ENCODE assay signal across 8 mouse cellular contexts in genomic region chr3:50443942-50444341, GRCm38 (mm10). TPM values are rescaled to one million over a fixed set of nuclear protein-coding genes. Genes with fewer than 3 reads are reported as not detected.
A peak's percentile ranks its signal among the peaks of the same experiment; 100 is the strongest.
DNase-seq lines count a peak whose midpoint lies in the region; ATAC-seq lines count a peak whose summit lies in the region.

No protein-coding gene starts in this region.

- no peak for DNase-seq in frontal cortex, postnatal 14 days (ENCODE audit: low spot score in 2 of 2)
- peak; percentile 51 for DNase-seq in 416B (ENCODE audit: low read depth)
- no peak for DNase-seq in c-Kit-positive CD71-positive TER-119-positive erythroid progenitor cells, embryonic 14.5 days (ENCODE audit: low spot score)
- DNase-seq in testis, postnatal 10 days (ENCODE audit: low spot score): no peak
- no peak for DNase-seq in natural killer cell, adult 2 months (ENCODE audit: low spot score in 2 of 2)

- peak; percentile 24 for ATAC-seq in frontal cortex, adult (ENCODE audit: low TSS enrichment)
- ATAC-seq in forebrain, embryonic 16.5 days: no peak

- no peak overlapping the region for H3K27ac ChIP-seq in forebrain, embryonic 16.5 days (ENCODE audit: low read length)
- H3K27ac ChIP-seq in macrophage: peak overlapping the region; percentile 19; the same call in 1 of the 2 replicates

- H3K36me3 ChIP-seq in forebrain, embryonic 16.5 days (ENCODE audit: control insufficient read depth, insufficient read depth): no peaks in the 10 kb centered on the region
- H3K36me3 ChIP-seq in macrophage (ENCODE audit: inconsistent target): no peaks in the 10 kb centered on the region

- H3K9ac ChIP-seq in forebrain, embryonic 16.5 days (replicated peaks; ENCODE audit: low read depth, low read length): no peak overlapping the region

- peak overlapping the region; percentile 33 for H3K4me3 ChIP-seq in forebrain, embryonic 16.5 days (replicated peaks; ENCODE audit: low read length)
- H3K4me3 ChIP-seq in macrophage (ENCODE audit: inconsistent target): peak overlapping the region; percentile 39

- 6% methylated on average over 9 of the region's 9 CpGs for WGBS in forebrain, embryonic 16.5 days
- 8% methylated on average over 9 of the region's 9 CpGs for WGBS in macrophage (ENCODE audit: missing documents)

- peaks cover 7% of the 10 kb centered on the region for H3K4me1 ChIP-seq in forebrain, embryonic 16.5 days (replicated peaks; ENCODE audit: control insufficient read depth, insufficient read depth, low read length)

- peak overlapping the region; percentile 56 for H3K4me2 ChIP-seq in forebrain, embryonic 16.5 days (ENCODE audit: low read length)

- H3K79me2 ChIP-seq in macrophage (ENCODE audit: inconsistent target): no peaks in the 10 kb centered on the region

- H3K27me3 ChIP-seq in forebrain, embryonic 16.5 days (replicated peaks; ENCODE audit: control insufficient read depth, insufficient read depth, low read length): no peaks in the 10 kb centered on the region

- H3K9me3 ChIP-seq in forebrain, embryonic 16.5 days (ENCODE audit: control insufficient read depth, low read length): no peaks in the 10 kb centered on the region

RNA-seq across cellular contexts. Expression of gene Slc7a11, which starts 0.5 kb away (rescaled TPM):
- 2.8 and 3.8 TPM in 2 replicates for polyA plus RNA-seq in forebrain, embryonic 16.5 days (2015; fragmentation: Nextera tagmentation; extraction: Ambion mirVana)
- total RNA-seq in macrophage (2018; cell fraction: chromatin; rRNA removed): 100 to 1,000 TPM in 7 of 26 experiments, 10 to 100 TPM in 11, 1 to 10 TPM in 8; 2.4 to 240 (median 22.3) TPM
- 10 to 100 TPM in 6 of 26 experiments, 1 to 10 TPM in 19, under 1 TPM in 1; 0.91 to 32.9 (median 2.9) TPM for total RNA-seq in macrophage (2018; cell fraction: cytosol; rRNA removed)
- 100 to 1,000 TPM in 6 of 26 experiments, 10 to 100 TPM in 15, 1 to 10 TPM in 5; 2.1 to 212 (median 42.0) TPM for total RNA-seq in macrophage (2018; cell fraction: nucleus; rRNA removed)
- 0.90 to 2.3 TPM (median 1.1 TPM) in 3 replicates for polyA plus RNA-seq in macrophage (2018)
